Mouse (Mus musculus): Measurements from ENCODE around the gene Sardh.

DNA sequence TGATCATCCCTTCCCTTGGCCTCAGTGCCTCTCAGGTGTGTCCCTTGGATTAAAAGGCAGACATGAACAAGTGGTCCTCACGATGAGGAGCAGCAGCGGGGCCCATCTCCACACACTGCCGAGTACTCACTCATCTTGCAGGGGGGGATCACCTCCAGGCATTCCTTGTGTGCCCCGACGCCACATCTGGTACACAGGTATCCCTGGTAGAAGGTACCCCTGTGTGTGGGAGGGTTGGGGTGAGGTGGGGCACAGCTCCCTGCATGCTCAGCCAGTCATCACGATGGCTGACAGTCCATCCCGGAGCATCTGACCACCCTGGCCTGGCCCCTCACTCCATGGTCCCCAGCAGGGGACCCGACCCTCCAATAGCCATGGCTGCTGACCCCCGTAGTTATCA, 33.6 kb upstream of the Sardh start:
- TF ChIP-seq POLR2A (IDR thresholded peaks at IDR 0.05; ENCODE audit: insufficient read length, low read depth) (no peak), TCF12 (IDR thresholded peaks at IDR 0.05; ENCODE audit: insufficient read depth, poor library complexity, severe bottlenecking) (no peak), TCF3 (IDR thresholded peaks at IDR 0.05; ENCODE audit: insufficient read length, low read depth) (no peak), MAX (IDR thresholded peaks at IDR 0.05; ENCODE audit: low read depth) (no peak), MYOG (IDR thresholded peaks at IDR 0.05; ENCODE audit: control insufficient read depth in 1 of 3, insufficient read depth in 1 of 3, insufficient read length in 2 of 3, low read depth in 2 of 3) (no peak), POLR2AphosphoS2 (IDR thresholded peaks at IDR 0.05; ENCODE audit: insufficient read length, low read depth) (no peak), SRF (IDR thresholded peaks at IDR 0.05; ENCODE audit: control insufficient read depth, insufficient read length, low read depth) (no peak)
